Mouse (Mus musculus) heart, postnatal 0 days (tissue): Measurements from ENCODE around the gene Acd. TPM values are rescaled to one million over a fixed set of nuclear protein-coding genes. Genes with fewer than 3 reads are reported as not detected.
A peak's percentile ranks its signal among the peaks of the same experiment; 100 is the strongest.

Experiments used
- ATAC-seq: fragments of 200-750 bp; cut with Nextera tagmentation; 2 replicates; pipeline ENCODE4 v1.8.0; 2017; ENCODE audit warnings: low read depth, moderate number of reproducible peaks, moderate library complexity; ENCODE audit not compliant: insufficient read depth
- DNase-seq: peaks from one replicate; pipeline ENCODE4 v3.0.0-alpha.2; 2016; ENCODE audit warnings: low spot score
- H3K27ac ChIP-seq: fragments of 300-500 bp; sonication (generic); 2 replicates; pipeline ENCODE4 v1.5.1; 2014; ENCODE audit warnings: low read depth, mild to moderate bottlenecking
- H3K27me3 ChIP-seq: fragments of 300-500 bp; sonication (generic); 2 replicates; pipeline ENCODE4 v1.6.1; 2014; ENCODE audit warnings: low read length, mixed read lengths; ENCODE audit not compliant: control insufficient read depth, insufficient read depth
- H3K36me3 ChIP-seq: fragments of 300-500 bp; sonication (generic); replicated peaks from 2 replicates; pipeline ENCODE4 v1.6.1; 2014; ENCODE audit warnings: low read length, mixed read lengths; ENCODE audit not compliant: control insufficient read depth, insufficient read depth
- H3K4me1 ChIP-seq: fragments of 300-500 bp; sonication (generic); 2 replicates; pipeline ENCODE4 v1.6.1; 2014; ENCODE audit warnings: antibody characterized with exemption; ENCODE audit not compliant: control insufficient read depth, insufficient read depth
- H3K4me2 ChIP-seq: fragments of 300-500 bp; sonication (generic); 2 replicates; pipeline ENCODE4 v1.6.1; 2014; ENCODE audit warnings: low read depth, mild to moderate bottlenecking, low read length, moderate library complexity
- H3K4me3 ChIP-seq: fragments of 300-500 bp; sonication (generic); 2 replicates; pipeline ENCODE4 v1.5.1; 2014; ENCODE audit warnings: low read depth, low read length
- H3K9ac ChIP-seq: fragments of 300-500 bp; sonication (generic); replicated peaks from 2 replicates; pipeline ENCODE4 v1.6.1; 2014; ENCODE audit warnings: low read depth, low read length, mixed read lengths
- H3K9me3 ChIP-seq: fragments of 300-500 bp; sonication (generic); replicated peaks from 2 replicates; pipeline ENCODE4 v1.6.1; 2016; ENCODE audit warnings: low read length; ENCODE audit not compliant: control insufficient read depth
- CTCF ChIP-seq: IDR thresholded peaks from 2 replicates; pipeline ENCODE4 v1.5.1; 2016; ENCODE audit warnings: antibody characterized with exemption, control low read depth, low read depth
- EP300 ChIP-seq: IDR thresholded peaks from 2 replicates; pipeline ENCODE4 v1.6.1; 2016; ENCODE audit warnings: antibody characterized with exemption, low read depth
- WGBS: fragments of 180-500 bp; shearing (Covaris S2); extraction: QIAGEN DNeasy Blood & Tissue Kit; methylation state at CpG from one replicate; pipeline ENCODE4 v1.1.7; 2014; 5-methylcytosine and 5-hydroxymethylcytosine counted together
- polyA plus RNA-seq: library from polyadenylated mRNA; unstranded; fragments of >200 nt; fragmentation: Nextera tagmentation; extraction: Ambion mirVana; gene quantifications from 2 replicates; pipeline ENCODE4 v1.2.1, GENCODE M21; 2015
- total RNA-seq: library from RNA; depleted of rRNA; stranded (reverse); fragments of >200 nt; gene quantifications from 2 replicates; pipeline ENCODE4 v1.2.3, GENCODE M21; 2014; ENCODE audit warnings: low replicate concordance; rRNA removed

Gene Acd
- total RNA-seq: 8.7 and 12.8 TPM in 2 replicates
- 29.1 and 32.1 TPM in 2 replicates for polyA plus RNA-seq

- ATAC-seq (peak; percentile 87), DNase-seq (peak; percentile 90)
- Histone ChIP-seq H3K9me3 (no peaks in the 10 kb centered on the region), H3K4me3 (peak within 1 kb of the TSS; percentile 79), H3K27me3 (no peaks in the 10 kb centered on the region), H3K4me2 (peak within 1 kb of the TSS; percentile 87), H3K27ac (peak within 1 kb of the TSS; percentile 86), H3K36me3 (peaks cover 24% of the 10 kb centered on the region), H3K9ac (peak within 1 kb of the TSS; percentile 67), H3K4me1 (peaks cover 7% of the 10 kb centered on the region; the same call in 1 of the 2 replicates)
- under 1% methylated on average over 60 of the region's 60 CpGs for WGBS
- TF ChIP-seq CTCF (no peak), EP300 (no peak)
These were observed at the start of gene Acd, which contains the start of gene Pard6a for GRCm38 (mm10) chr8:105700966-105701824. Acd (minus strand) TSS chr8:105701102. Pard6a (plus strand) TSS chr8:105701148.

DNA sequence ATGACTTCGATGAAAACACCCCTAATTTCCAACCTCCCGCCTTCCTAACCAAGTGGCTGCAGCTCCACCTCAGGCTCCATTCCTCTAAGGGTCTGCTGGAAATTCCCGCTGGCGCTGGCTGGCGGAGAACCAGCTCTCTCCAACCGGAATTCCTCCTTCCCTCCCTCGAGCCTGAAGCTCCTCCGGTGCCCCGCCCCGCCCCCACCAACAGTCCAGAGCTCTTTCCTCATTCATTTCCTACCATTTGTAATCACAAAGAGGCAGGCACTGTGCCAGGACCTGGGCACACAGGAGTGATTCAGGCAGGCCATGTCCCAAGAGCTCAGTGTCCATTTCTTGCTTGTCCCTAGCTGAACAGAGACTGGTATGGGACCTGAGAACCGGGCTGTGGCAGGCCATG, 49.7 kb upstream of the Acd start:
- H3K9me3 ChIP-seq: no peaks in the 10 kb centered on the region
- TF ChIP-seq EP300: no peak
- no peak for TF ChIP-seq CTCF
- peaks cover 19% of the 10 kb centered on the region for H3K4me1 ChIP-seq
- H3K4me2 ChIP-seq: peak overlapping the region; percentile 42
- H3K9ac ChIP-seq: no peak overlapping the region
- ATAC-seq: peak; percentile 90
- WGBS: 4% methylated on average over 11 of the region's 11 CpGs
- no peaks in the 10 kb centered on the region for H3K36me3 ChIP-seq
- H3K4me3 ChIP-seq: peak overlapping the region; percentile 11; the same call in 1 of the 2 replicates
- H3K27ac ChIP-seq: peak overlapping the region; percentile 67
- no peaks in the 10 kb centered on the region for H3K27me3 ChIP-seq
- peak; percentile 80 for DNase-seq

GRCm38 (mm10) chr8:105743301-105743700, 42.4 kb upstream of the Acd start:
- Histone ChIP-seq H3K9me3 (no peaks in the 10 kb centered on the region), H3K9ac (no peak overlapping the region), H3K4me3 (no peak overlapping the region), H3K27me3 (no peaks in the 10 kb centered on the region), H3K27ac (no peak overlapping the region), H3K36me3 (no peaks in the 10 kb centered on the region), H3K4me2 (no peak overlapping the region), H3K4me1 (peaks cover 3% of the 10 kb centered on the region; the same call in 1 of the 2 replicates)
- DNase-seq (no peak), ATAC-seq (no peak)
- 69% methylated on average over 4 of the region's 4 CpGs for WGBS
- TF ChIP-seq EP300: no peak
- no peak for TF ChIP-seq CTCF

- no peaks in the 10 kb centered on the region for H3K27me3 ChIP-seq
- H3K4me1 ChIP-seq: no peaks in the 10 kb centered on the region
- no peak overlapping the region for H3K4me3 ChIP-seq
- no peaks in the 10 kb centered on the region for H3K9me3 ChIP-seq
- DNase-seq: no peak
- no peak overlapping the region for H3K4me2 ChIP-seq
- no peak overlapping the region for H3K27ac ChIP-seq
- no peak for ATAC-seq
- TF ChIP-seq EP300 (no peak), CTCF (no peak)
- 84% methylated on average over 5 of the region's 5 CpGs for WGBS
- H3K9ac ChIP-seq: no peak overlapping the region
- H3K36me3 ChIP-seq: no peaks in the 10 kb centered on the region
These were observed 38.3 kb upstream of the Acd start for GRCm38 (mm10) chr8:105739216-105739615.

- H3K36me3 ChIP-seq: 0 out of 2 replicates have a peak, but pooled peaks cover 4% of the 10 kb centered on the region
- TF ChIP-seq EP300: no peak
- TF ChIP-seq CTCF: no peak
- ATAC-seq (no peak), DNase-seq (no peak)
- no peaks in the 10 kb centered on the region for H3K9me3 ChIP-seq
- H3K27me3 ChIP-seq: no peaks in the 10 kb centered on the region
- H3K4me2 ChIP-seq: no peak overlapping the region
- WGBS: 88% methylated on average over 5 of the region's 5 CpGs
- H3K9ac ChIP-seq: no peak overlapping the region
- no peak overlapping the region for H3K4me3 ChIP-seq
- H3K27ac ChIP-seq: no peak overlapping the region
- H3K4me1 ChIP-seq: no peaks in the 10 kb centered on the region
These were observed 31.3 kb upstream of the Acd start for GRCm38 (mm10) chr8:105732186-105732585.
